Mouse (Mus musculus) T-cell, adult 2 months (primary cell): ENCODE measurements around the gene Selenow.
"Not testable (repeated sequence)": the region's sequence is repeated elsewhere in the genome, so short reads cannot be mapped to it uniquely, and the experiment has no call there.

Experiments
- DNase-seq: peaks from one replicate; pipeline ENCODE4 v3.0.0; 2022; ENCODE audit warnings: low spot score

The Selenow gene

GRCm38 (mm10) chr7:15945721-15946536, 23.7 kb upstream of the Selenow start, which contains the start of gene Nop53:
Gene Nop53 (minus strand): TSS chr7:15946074.
- DNase-seq, result peak; percentile 94

- no peak for DNase-seq
Measured at GRCm38 (mm10) chr7:15945211-15945610, 23.0 kb upstream of the Selenow start.

- no peak for DNase-seq
Measured at GRCm38 (mm10) chr7:15944311-15944710, 22.1 kb upstream of the Selenow start.

- DNase-seq, result no peak
Measured at GRCm38 (mm10) chr7:15938621-15939020, 16.4 kb upstream of the Selenow start.

GRCm38 (mm10) chr7:15937491-15937890, 15.3 kb upstream of the Selenow start:
- no peak for DNase-seq

- DNase-seq, result no peak
Measured at GRCm38 (mm10) chr7:15933437-15934359, 11.5 kb upstream of the Selenow start.

GRCm38 (mm10) chr7:15931635-15932034, 9.4 kb upstream of the Selenow start:
- DNase-seq, result no peak

GRCm38 (mm10) chr7:15930543-15930942, 8.3 kb upstream of the Selenow start:
- no peak for DNase-seq

GRCm38 (mm10) chr7:15929910-15930309, 7.7 kb upstream of the Selenow start:
- DNase-seq, result peak; percentile 62

GRCm38 (mm10) chr7:15921796-15922195, 406 bp downstream of the Selenow start:
- peak; percentile 47 for DNase-seq

GRCm38 (mm10) chr7:15920645-15921190, 1.5 kb downstream of the Selenow start:
- no peak for DNase-seq

GRCm38 (mm10) chr7:15919947-15920346, 2.3 kb downstream of the Selenow start:
- no peak for DNase-seq

- no peak for DNase-seq
Measured at GRCm38 (mm10) chr7:15918371-15918770, 3.8 kb downstream of the Selenow start.

GRCm38 (mm10) chr7:15916996-15917395, 5.2 kb downstream of the Selenow start:
- DNase-seq, result no peak

- no peak for DNase-seq
Measured at GRCm38 (mm10) chr7:15916134-15916723, 6.0 kb downstream of the Selenow start.

GRCm38 (mm10) chr7:15915695-15916094, 6.5 kb downstream of the Selenow start:
- DNase-seq, result not testable (repeated sequence)

- no peak for DNase-seq
Measured at GRCm38 (mm10) chr7:15914751-15915150, 7.5 kb downstream of the Selenow start.

GRCm38 (mm10) chr7:15914252-15914651, 8.0 kb downstream of the Selenow start:
- DNase-seq, result peak; percentile 49

GRCm38 (mm10) chr7:15912183-15912582, 10.0 kb downstream of the Selenow start:
- DNase-seq, result peak; percentile 68

- no peak for DNase-seq
Measured at GRCm38 (mm10) chr7:15910521-15910920, 11.7 kb downstream of the Selenow start.

GRCm38 (mm10) chr7:15907971-15908590, 14.1 kb downstream of the Selenow start:
- DNase-seq, result no peak

- DNase-seq, result no peak
Measured at GRCm38 (mm10) chr7:15906602-15907001, 15.6 kb downstream of the Selenow start.
